Mouse (Mus musculus): Measurements from ENCODE around the gene Zbtb39. TPM values are rescaled to one million over a fixed set of nuclear protein-coding genes. Genes with fewer than 3 reads are reported as not detected.
"Not testable (repeated sequence)": the region's sequence is repeated elsewhere in the genome, so short reads cannot be mapped to it uniquely, and the experiment has no call there.

The Zbtb39 gene
- polyA plus RNA-seq, 1 experiment from 2014 or later: 4.7 TPM

GRCm38 (mm10) chr10:127762926-127763325 is 23.6 kb downstream of the Zbtb39 start:
- H3K27me3 ChIP-seq (ENCODE audit: insufficient read depth, poor library complexity, severe bottlenecking); DNase-seq (ENCODE audit: low spot score); H3K27ac ChIP-seq; H3K4me3 ChIP-seq; H3K9me3 ChIP-seq; H3K4me1 ChIP-seq (replicated peaks); H3K36me3 ChIP-seq: not testable (repeated sequence)
- 89% methylated on average over 10 of the region's 10 CpGs for WGBS

GRCm38 (mm10) chr10:127763914-127764680 is 24.8 kb downstream of the Zbtb39 start:
- Histone ChIP-seq H3K4me1 (replicated peaks) (no peaks in the 10 kb centered on the region), H3K9me3 (no peaks in the 10 kb centered on the region), H3K36me3 (no peaks in the 10 kb centered on the region), H3K27me3 (ENCODE audit: insufficient read depth, poor library complexity, severe bottlenecking) (no peaks in the 10 kb centered on the region), H3K27ac (no peak overlapping the region), H3K4me3 (no peak overlapping the region)
- DNase-seq (ENCODE audit: low spot score): no peak
- WGBS: 79% methylated on average over 12 of the region's 12 CpGs

GRCm38 (mm10) chr10:127766564-127766963 is 27.2 kb downstream of the Zbtb39 start:
- Histone ChIP-seq H3K4me1 (replicated peaks) (no peaks in the 10 kb centered on the region), H3K27ac (no peak overlapping the region), H3K4me3 (no peak overlapping the region), H3K36me3 (no peaks in the 10 kb centered on the region), H3K9me3 (no peaks in the 10 kb centered on the region), H3K27me3 (ENCODE audit: insufficient read depth, poor library complexity, severe bottlenecking) (no peaks in the 10 kb centered on the region)
- DNase-seq (ENCODE audit: low spot score): no peak
- 85% methylated on average over 1 of the region's 1 CpGs for WGBS

- H3K27me3 ChIP-seq (ENCODE audit: insufficient read depth, poor library complexity, severe bottlenecking): no peaks in the 10 kb centered on the region
- no peak within 1 kb of the TSS for H3K27ac ChIP-seq
- no peaks in the 10 kb centered on the region for H3K9me3 ChIP-seq
- no peaks in the 10 kb centered on the region for H3K4me1 ChIP-seq (replicated peaks)
- 77% methylated on average over 2 of the region's 2 CpGs for WGBS
- DNase-seq (ENCODE audit: low spot score): no peak
- no peak within 1 kb of the TSS for H3K4me3 ChIP-seq
- no peaks in the 10 kb centered on the region for H3K36me3 ChIP-seq
These were observed 36.7 kb downstream of the Zbtb39 start, which contains the start of gene Rdh9 for GRCm38 (mm10) chr10:127776011-127776410. Gene Rdh9 (plus strand): TSS chr10:127776386.

GRCm38 (mm10) chr10:127782321-127782720 is 43.0 kb downstream of the Zbtb39 start:
- 95% methylated on average over 17 of the region's 17 CpGs for WGBS
- not testable (repeated sequence) for H3K27me3 ChIP-seq (ENCODE audit: insufficient read depth, poor library complexity, severe bottlenecking); H3K4me3 ChIP-seq; H3K27ac ChIP-seq; DNase-seq (ENCODE audit: low spot score); H3K4me1 ChIP-seq (replicated peaks); H3K9me3 ChIP-seq; H3K36me3 ChIP-seq

GRCm38 (mm10) chr10:127785411-127785810 is 46.1 kb downstream of the Zbtb39 start:
- H3K36me3 ChIP-seq; H3K4me1 ChIP-seq (replicated peaks); H3K4me3 ChIP-seq; H3K27ac ChIP-seq; H3K27me3 ChIP-seq (ENCODE audit: insufficient read depth, poor library complexity, severe bottlenecking); H3K9me3 ChIP-seq; DNase-seq (ENCODE audit: low spot score): not testable (repeated sequence)
- 90% methylated on average over 1 of the region's 1 CpGs for WGBS

Other genes with a start within 250 kb of the Zbtb39 start
- 0.72 and 1.5 TPM in 2 replicates for gene Stac3, start 237.9 kb upstream of the Zbtb39 start, polyA plus RNA-seq (2016; fragmentation: Nextera tagmentation; extraction: Ambion mirVana)
- 8.1 and 10.5 TPM in 2 replicates for gene Ndufa4l2, start 224.6 kb upstream of the Zbtb39 start, polyA plus RNA-seq (2016; fragmentation: Nextera tagmentation; extraction: Ambion mirVana)
- 103 and 118 TPM in 2 replicates for gene Shmt2, start 217.1 kb upstream of the Zbtb39 start, polyA plus RNA-seq (2016; fragmentation: Nextera tagmentation; extraction: Ambion mirVana)
- 23.1 and 70.9 TPM in 2 replicates for gene Nxph4, start 205.0 kb upstream of the Zbtb39 start, polyA plus RNA-seq (2016; fragmentation: Nextera tagmentation; extraction: Ambion mirVana)
- gene Lrp1, start 118.4 kb upstream of the Zbtb39 start, polyA plus RNA-seq (2016; fragmentation: Nextera tagmentation; extraction: Ambion mirVana): 55.7 and 71.7 TPM in 2 replicates
- gene Stat6, start 96.6 kb upstream of the Zbtb39 start, polyA plus RNA-seq (2016; fragmentation: Nextera tagmentation; extraction: Ambion mirVana): 8.9 and 9.5 TPM in 2 replicates
- 7.7 and 10.2 TPM in 2 replicates for gene Nemp1, start 72.6 kb upstream of the Zbtb39 start, polyA plus RNA-seq (2016; fragmentation: Nextera tagmentation; extraction: Ambion mirVana)
- gene Nab2, start 71.0 kb upstream of the Zbtb39 start, polyA plus RNA-seq (2016; fragmentation: Nextera tagmentation; extraction: Ambion mirVana): 6.6 and 6.8 TPM in 2 replicates
- gene Myo1a, start 34.4 kb upstream of the Zbtb39 start, polyA plus RNA-seq (2016; fragmentation: Nextera tagmentation; extraction: Ambion mirVana): 0.37 and 0.51 TPM in 2 replicates
- gene Tac2, start 15.1 kb upstream of the Zbtb39 start, polyA plus RNA-seq (2016; fragmentation: Nextera tagmentation; extraction: Ambion mirVana): not detected in 2 replicates
- gene Gpr182, start 12.2 kb downstream of the Zbtb39 start, polyA plus RNA-seq (2016; fragmentation: Nextera tagmentation; extraction: Ambion mirVana): 0.43 and 0.52 TPM in 2 replicates
- not detected in 2 replicates for gene Rdh1, start 20.2 kb downstream of the Zbtb39 start, polyA plus RNA-seq (2016; fragmentation: Nextera tagmentation; extraction: Ambion mirVana)
- gene Rdh16f1, start 20.2 kb downstream of the Zbtb39 start, polyA plus RNA-seq (2016; fragmentation: Nextera tagmentation; extraction: Ambion mirVana): 0.11 TPM in 1 of 2 replicates, not detected in the other
- not detected in 2 replicates for gene Rdh9, start 36.8 kb downstream of the Zbtb39 start, polyA plus RNA-seq (2016; fragmentation: Nextera tagmentation; extraction: Ambion mirVana)
- not detected in 2 replicates for gene Rdh16, start 61.6 kb downstream of the Zbtb39 start, polyA plus RNA-seq (2016; fragmentation: Nextera tagmentation; extraction: Ambion mirVana)
- not detected in 2 replicates for gene Rdh19, start 110.4 kb downstream of the Zbtb39 start, polyA plus RNA-seq (2016; fragmentation: Nextera tagmentation; extraction: Ambion mirVana)
- not detected in 2 replicates for gene Rdh16f2, start 126.9 kb downstream of the Zbtb39 start, polyA plus RNA-seq (2016; fragmentation: Nextera tagmentation; extraction: Ambion mirVana)
- gene Rdh7, start 149.3 kb downstream of the Zbtb39 start, polyA plus RNA-seq (2016; fragmentation: Nextera tagmentation; extraction: Ambion mirVana): not detected in 2 replicates
- not detected in 2 replicates for gene Sdr9c7, start 159.0 kb downstream of the Zbtb39 start, polyA plus RNA-seq (2016; fragmentation: Nextera tagmentation; extraction: Ambion mirVana)

All from hindbrain, embryonic 10.5 days (tissue).